Mouse (Mus musculus) cortical plate, adult 2 months (tissue): ENCODE data around the gene Aes.

ENCODE experiments used
- CTCF ChIP-seq: fragments of 200-500 bp; IDR thresholded peaks from 2 replicates; pipeline ENCODE4 v1.5.1; 2011; ENCODE audit warnings: mild to moderate bottlenecking, control low read depth, low read length; ENCODE audit not compliant: insufficient read depth; ENCODE audit errors: extremely low read depth
- POLR2A ChIP-seq: fragments of 200-500 bp; IDR thresholded peaks from 2 replicates; pipeline ENCODE4 v1.6.1; 2011; ENCODE audit warnings: mild to moderate bottlenecking, low read length, control low read depth; ENCODE audit not compliant: insufficient read depth; ENCODE audit errors: extremely low read depth

GRCm38 (mm10) chr10:81599630-81600029 is 40.3 kb downstream of the Aes start:
- no peak for TF ChIP-seq POLR2A
- no peak for TF ChIP-seq CTCF
